Mouse (Mus musculus) monocyte, adult 2 months (primary cell): Measurements from ENCODE around the gene Impdh1.
"Not testable (repeated sequence)": the region's sequence is repeated elsewhere in the genome, so short reads cannot be mapped to it uniquely, and the experiment has no call there.

Experiments
- DNase-seq, 2 experiments: peaks; one replicate each; pipeline ENCODE4 v3.0.0; 2022; ENCODE audit warnings: low spot score in 2 of 2, low read depth in 1 of 2

The Impdh1 gene

DNA sequence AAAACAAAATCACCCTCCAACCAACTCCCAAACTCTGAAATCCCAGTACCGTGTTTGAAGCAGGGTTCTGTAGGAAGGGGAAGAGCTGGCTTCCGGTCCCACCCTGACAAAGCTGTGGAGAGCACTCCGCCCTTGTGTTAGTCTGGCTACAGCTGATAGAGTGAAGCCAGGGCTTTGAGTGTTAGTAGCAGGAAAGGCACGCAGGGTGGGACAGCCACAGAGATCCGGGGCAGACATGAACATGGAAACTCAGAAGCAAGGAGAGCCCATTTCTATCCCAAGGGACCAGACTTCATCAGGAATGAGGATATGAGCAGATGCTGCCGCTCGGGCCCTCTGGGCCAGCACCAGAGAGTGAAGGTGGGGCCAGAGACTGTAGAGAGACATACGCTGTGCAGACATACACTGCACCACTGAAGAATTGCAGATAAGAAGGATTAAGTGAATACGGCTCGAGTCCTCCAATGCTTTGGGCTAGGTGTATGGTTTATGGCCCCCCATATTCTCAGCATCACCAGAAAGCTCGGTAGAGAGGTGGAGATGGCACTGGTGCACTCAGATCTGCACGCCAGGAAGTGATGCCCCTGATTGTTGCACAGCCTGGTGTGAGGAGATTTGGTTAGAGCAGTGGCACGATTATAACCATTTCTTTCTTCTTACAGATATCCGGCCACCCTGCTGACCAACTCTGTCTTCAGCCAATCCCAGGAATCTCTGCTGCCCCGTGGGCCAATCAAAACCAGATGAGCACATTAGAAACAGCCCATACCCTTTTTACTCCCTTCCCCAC, 22.0 kb downstream of the Impdh1 start:
- DNase-seq, result no peak

DNA sequence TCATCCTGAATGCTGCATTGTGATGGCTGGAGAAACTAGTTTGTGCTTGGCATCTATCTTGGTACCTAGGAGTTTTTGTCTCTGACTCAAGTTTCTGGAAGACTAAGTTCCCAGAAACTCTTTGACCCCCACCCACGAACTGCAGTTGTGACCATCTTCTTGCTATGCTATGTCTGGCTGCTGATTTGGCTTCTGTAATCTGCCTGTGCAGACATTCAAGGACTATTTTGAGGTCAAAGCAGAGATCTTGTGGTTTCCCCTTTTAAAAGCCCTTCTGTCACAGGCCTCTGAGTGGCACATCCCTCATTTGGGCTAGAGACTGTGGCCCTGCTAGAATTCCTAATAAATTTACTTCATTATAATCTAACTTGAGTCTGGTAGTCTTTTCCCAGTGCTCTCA, 28.2 kb downstream of the Impdh1 start:
- no peak for DNase-seq

GRCm38 (mm10) chr6:29179843-29180242, 36.3 kb downstream of the Impdh1 start:
- DNase-seq, result no peak

- no peak for DNase-seq
Observed at GRCm38 (mm10) chr6:29178888-29179658, 37.1 kb downstream of the Impdh1 start, which contains the start of gene Prrt4. TSS of gene Prrt4 (minus strand) at chr6:29179584.

GRCm38 (mm10) chr6:29177901-29178879, 38.0 kb downstream of the Impdh1 start:
- DNase-seq, result no peak

DNA sequence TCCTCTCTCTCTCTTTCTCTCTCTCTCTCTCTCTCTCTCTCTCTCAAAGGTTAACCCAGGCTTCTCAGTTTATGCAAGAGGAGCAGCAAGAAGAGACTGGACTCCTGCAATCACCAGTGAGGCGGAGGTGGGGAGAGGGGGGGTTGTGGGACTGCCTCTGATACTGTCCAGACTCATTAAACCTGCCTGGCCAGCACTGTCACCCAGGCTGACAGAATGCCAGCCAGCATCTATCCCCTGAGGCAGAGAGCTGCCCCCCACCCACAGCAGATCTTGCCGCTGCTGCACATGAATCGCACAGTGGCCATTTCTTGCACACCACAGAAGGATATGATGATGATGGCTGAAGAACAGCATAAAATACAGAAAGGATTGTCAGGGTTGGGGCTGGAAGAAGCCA, 41.1 kb downstream of the Impdh1 start:
- DNase-seq, result no peak

- DNase-seq, result no peak
Observed at GRCm38 (mm10) chr6:29174368-29174767, 41.8 kb downstream of the Impdh1 start.

GRCm38 (mm10) chr6:29170952-29171388, 45.2 kb downstream of the Impdh1 start:
- peak in 1 of 2 experiments; percentile 46 for DNase-seq

DNA sequence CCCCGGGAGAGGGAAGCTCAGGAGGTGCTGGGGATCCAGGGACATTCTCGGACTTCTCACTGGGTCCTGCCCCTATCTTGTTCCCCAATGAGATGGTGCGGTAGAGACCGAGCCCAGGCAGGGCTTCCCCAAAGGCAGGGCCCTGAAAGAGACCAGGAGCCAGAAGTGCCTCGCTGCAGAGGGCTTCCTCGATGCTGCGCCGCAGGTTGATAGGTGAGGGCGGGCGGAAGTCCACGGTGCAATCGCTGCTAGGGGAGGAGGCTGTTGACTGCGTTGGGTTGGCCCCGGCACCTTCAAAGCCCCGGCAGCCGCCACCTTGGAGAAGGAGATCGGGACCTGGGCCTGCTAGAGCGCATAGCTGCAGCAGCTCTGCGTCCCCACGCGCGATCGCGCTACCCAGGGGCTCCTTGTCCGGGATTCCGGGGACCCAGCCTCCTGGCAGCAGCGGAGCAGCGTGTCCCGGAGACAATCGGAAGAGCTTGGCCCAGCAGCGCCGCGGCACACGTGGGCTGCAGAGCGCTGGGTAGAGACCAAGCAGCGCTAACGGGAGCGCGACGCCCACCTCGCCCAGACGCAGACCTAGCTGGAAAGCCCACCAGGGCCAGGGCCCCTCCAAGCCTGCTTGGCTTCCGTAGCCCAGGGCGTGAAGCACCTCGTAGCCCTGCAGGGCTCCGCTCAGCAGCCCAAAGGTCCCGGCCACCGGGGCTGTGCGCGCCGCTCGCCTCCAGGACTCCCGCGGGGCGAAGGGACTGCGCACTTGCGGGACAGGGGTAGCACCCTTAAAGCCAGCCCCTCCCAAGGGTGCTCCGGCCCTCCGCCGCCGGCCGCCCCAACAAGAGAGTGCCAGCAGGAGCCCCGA, 45.9 kb downstream of the Impdh1 start:
- DNase-seq, result no peak

DNA sequence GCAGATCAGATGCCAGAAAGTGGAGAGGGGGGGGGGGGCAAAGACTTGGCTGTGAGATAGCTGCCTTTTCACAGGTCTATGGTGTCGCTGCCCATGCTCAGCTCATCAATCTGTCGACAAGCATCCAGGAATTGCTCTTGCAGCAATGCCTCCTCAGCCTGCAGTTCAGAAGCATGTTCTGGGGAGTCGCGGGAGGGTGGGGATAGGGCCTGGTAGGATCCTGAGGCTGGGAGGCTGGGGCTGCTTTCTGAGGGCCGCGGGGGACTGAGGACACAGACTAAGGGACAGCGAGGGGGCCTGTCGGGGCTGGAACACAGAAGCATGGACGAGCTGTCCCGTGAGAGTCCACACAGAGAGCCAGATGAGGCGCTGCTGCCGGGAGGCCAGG, 46.5 kb downstream of the Impdh1 start:
- no peak for DNase-seq

DNA sequence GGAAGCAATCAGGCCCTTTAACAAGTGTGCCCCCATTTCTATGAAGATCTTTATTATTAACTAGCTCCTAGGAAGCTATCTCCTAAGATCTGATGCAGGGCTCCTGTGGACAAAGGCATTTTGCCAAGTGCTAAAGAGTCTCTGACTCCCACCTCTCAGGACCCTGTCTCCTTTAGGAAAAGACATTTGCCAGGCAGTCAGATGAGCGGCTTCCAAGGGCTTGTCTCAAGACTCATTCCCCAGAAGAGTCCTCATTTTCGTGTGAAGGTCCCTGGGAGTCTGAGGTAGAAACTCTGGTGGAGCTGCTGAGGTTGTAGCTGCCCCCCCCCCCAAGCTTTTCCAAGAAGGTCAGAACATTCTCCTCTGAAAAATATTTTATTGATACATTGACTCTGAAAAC, 47.3 kb downstream of the Impdh1 start:
- DNase-seq, result no peak

DNA sequence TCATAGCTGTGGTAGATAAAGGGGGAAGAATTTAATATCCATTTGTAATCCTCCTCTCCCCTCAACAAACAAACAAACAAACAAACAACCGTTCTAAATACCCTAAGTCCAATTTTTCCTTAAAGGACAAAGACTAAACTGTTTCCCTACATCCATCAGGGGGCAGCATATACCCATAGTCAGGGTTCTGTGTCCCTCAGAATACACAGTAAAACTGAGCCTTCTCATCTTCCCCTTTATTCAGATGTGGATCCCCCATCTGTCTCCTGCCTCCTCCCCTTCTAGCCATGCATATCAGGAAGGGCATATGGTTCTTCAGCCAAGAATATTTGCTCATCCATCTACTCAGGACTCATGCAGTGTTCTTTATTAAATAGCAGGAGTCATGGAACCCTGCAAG, 50.0 kb downstream of the Impdh1 start:
- no peak for DNase-seq

DNA sequence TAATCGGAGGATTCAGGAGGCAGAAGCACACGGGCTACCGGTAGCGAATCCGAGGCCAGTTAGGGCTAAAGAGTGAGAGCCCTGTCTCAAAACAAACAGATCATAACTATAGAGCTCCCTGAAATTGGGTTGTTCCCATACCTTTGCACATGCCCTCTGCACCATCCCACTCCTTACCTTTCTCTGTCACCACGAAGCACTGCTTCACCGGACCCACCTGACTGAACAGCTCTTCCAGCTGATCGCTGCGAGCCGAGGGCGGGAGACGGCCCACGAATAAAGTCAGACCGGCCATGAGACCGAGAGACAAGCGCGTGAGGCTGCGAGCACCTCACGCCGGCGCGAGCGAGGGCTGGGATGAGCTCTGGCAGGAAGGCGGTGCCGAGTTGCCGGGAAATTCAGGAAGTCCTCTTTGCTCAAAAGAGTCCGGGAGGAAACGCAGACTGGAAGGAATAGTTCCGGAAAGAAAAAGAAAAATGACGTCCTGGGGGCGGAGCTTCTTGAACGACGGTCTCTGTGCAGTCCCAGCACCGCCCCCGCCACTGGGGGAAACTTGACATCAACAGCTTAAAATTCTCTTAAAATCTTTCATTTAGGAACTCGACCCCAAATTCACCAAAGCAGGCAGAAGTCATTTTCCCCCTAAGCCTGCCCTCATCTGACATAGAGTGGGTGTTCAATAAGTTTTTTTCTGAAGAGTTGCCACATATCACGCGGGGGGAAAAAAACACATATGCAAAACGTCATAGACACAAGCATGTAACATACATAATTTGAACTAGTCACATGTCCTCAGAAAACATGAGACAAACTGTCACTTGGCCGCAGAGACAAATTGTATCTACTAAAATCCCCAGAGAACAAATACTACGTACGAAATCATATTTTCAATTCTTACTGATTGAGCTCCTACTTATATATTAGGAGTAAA, 51.6 kb downstream of the Impdh1 start, which contains the start of gene Rbm28:
Rbm28 (minus strand) TSS at position 693 of the 931 bp plus-strand sequence.
- DNase-seq, result peak; percentile 76 to 78

GRCm38 (mm10) chr6:29161291-29161690, 54.9 kb downstream of the Impdh1 start:
- not testable (repeated sequence) for DNase-seq

DNA sequence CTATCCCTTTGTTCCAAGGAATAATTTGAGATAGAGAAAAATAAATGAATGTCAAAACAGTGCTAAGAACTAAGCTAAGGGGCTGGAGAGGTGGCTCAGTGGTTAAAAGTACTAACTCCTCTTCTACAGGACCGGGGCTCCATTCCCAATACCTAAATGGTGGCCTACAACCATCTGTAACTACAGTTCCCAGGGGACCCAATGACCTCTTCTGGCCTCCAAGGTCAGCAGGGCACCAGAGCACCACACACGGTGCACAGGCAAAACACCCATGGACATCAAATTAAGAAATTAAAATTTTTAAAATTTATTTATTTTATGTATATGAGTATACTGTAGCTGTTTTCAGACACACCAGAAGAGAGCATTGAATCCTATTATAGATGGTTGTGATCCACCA, 55.4 kb downstream of the Impdh1 start:
- no peak for DNase-seq

DNA sequence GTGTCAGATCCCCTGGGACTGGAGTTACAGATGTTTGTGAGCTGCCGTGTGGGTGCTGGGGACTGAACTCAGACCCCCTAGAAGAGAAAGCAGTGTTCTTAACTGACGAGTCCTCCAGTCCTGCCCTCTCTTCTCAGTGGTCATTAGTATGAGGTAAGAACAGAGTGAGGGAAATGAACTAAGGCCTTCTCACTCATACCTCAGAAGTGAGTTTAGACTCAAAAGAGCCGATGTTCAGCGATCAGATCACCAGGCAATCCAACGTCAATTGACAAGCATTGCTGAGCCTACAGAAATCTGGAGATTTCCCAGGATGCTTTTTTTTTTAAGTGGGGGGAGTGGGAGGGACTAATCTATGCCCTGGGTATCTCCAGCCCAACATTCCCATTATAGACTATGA, 59.8 kb downstream of the Impdh1 start:
- DNase-seq, result no peak
